Mouse (Mus musculus) midbrain, postnatal 0 days (tissue): ENCODE measurements at regions not wholly inside any gene's neighbourhood (a gene's known extent, or its start where the extent isn't known, plus 50 kb on each side); places are given as distances from the start of the nearest gene placed in this dataset.

ENCODE experiments used
- ATAC-seq: fragments of 200-750 bp; cut with Nextera tagmentation; 2 replicates; pipeline ENCODE4 v1.8.0; 2017; ENCODE audit warnings: moderate number of reproducible peaks, mild to moderate bottlenecking, moderate TSS enrichment, moderate library complexity; ENCODE audit not compliant: low FRiP score
- DNase-seq: peaks from one replicate; pipeline ENCODE4 v3.0.0-alpha.2; 2015; ENCODE audit warnings: low spot score
- H3K27ac ChIP-seq: fragments of 300-500 bp; sonication (generic); 2 replicates; pipeline ENCODE4 v1.5.1; 2014; ENCODE audit warnings: low read depth, mild to moderate bottlenecking, low read length, mixed read lengths
- H3K27me3 ChIP-seq: fragments of 300-500 bp; sonication (generic); 2 replicates; pipeline ENCODE4 v1.6.1; 2014; ENCODE audit warnings: low read length, control low read depth, mixed read lengths; ENCODE audit not compliant: insufficient read depth
- H3K36me3 ChIP-seq: fragments of 300-500 bp; sonication (generic); 2 replicates; pipeline ENCODE4 v1.6.1; 2014; ENCODE audit warnings: low read length, control low read depth, mixed read lengths; ENCODE audit not compliant: insufficient read depth
- H3K4me1 ChIP-seq: fragments of 300-500 bp; sonication (generic); 2 replicates; pipeline ENCODE4 v1.6.1; 2014; ENCODE audit warnings: mild to moderate bottlenecking, control low read depth, antibody characterized with exemption, low read length, mixed read lengths; ENCODE audit not compliant: insufficient read depth
- H3K4me2 ChIP-seq: fragments of 300-500 bp; sonication (generic); 2 replicates; pipeline ENCODE4 v1.6.1; 2014; ENCODE audit warnings: low read depth, mild to moderate bottlenecking, low read length, mixed read lengths; ENCODE audit not compliant: poor library complexity, severe bottlenecking
- H3K4me3 ChIP-seq: fragments of 300-500 bp; sonication (generic); 2 replicates; pipeline ENCODE4 v1.5.1; 2014; ENCODE audit warnings: low read depth, mild to moderate bottlenecking, low read length, moderate library complexity
- H3K9ac ChIP-seq: fragments of 300-500 bp; sonication (generic); replicated peaks from 2 replicates; pipeline ENCODE4 v1.6.1; 2014; ENCODE audit warnings: mild to moderate bottlenecking, low read length, moderate library complexity, mixed read lengths; ENCODE audit not compliant: poor library complexity, severe bottlenecking
- H3K9me3 ChIP-seq: fragments of 300-500 bp; sonication (generic); 2 replicates; pipeline ENCODE4 v1.6.1; 2016; ENCODE audit warnings: low read length, control low read depth
- CTCF ChIP-seq: IDR thresholded peaks from 2 replicates; pipeline ENCODE4 v1.5.1; 2016; ENCODE audit warnings: antibody characterized with exemption, mild to moderate bottlenecking
- WGBS: fragments of 180-500 bp; shearing (Covaris S2); extraction: QIAGEN DNeasy Blood & Tissue Kit; methylation state at CpG from one replicate; pipeline ENCODE4 v1.1.7; 2014; 5-methylcytosine and 5-hydroxymethylcytosine counted together

GRCm38 (mm10) chr19:18353960-18354359 lies 277.7 kb downstream of the Ostf1 start:
- DNase-seq = no peak
- H3K9ac ChIP-seq = no peak overlapping the region
- no peak for ATAC-seq
- H3K9me3 ChIP-seq = no peaks in the 10 kb centered on the region
- H3K27me3 ChIP-seq = no peaks in the 10 kb centered on the region
- TF ChIP-seq CTCF = no peak
- 93% methylated on average over 3 of the region's 3 CpGs for WGBS
- H3K4me3 ChIP-seq = no peak overlapping the region
- H3K4me1 ChIP-seq = no peaks in the 10 kb centered on the region
- H3K27ac ChIP-seq = no peak overlapping the region
- H3K4me2 ChIP-seq = no peak overlapping the region
- H3K36me3 ChIP-seq = no peaks in the 10 kb centered on the region

GRCm38 (mm10) chr19:18345735-18346134 lies 285.9 kb downstream of the Ostf1 start:
- Histone ChIP-seq H3K27me3 (no peaks in the 10 kb centered on the region), H3K9me3 (no peaks in the 10 kb centered on the region), H3K9ac (no peak overlapping the region), H3K4me3 (no peak overlapping the region), H3K36me3 (no peaks in the 10 kb centered on the region), H3K4me1 (no peaks in the 10 kb centered on the region), H3K27ac (no peak overlapping the region), H3K4me2 (no peak overlapping the region)
- WGBS = 94% methylated on average over 2 of the region's 2 CpGs
- no peak for DNase-seq
- no peak for TF ChIP-seq CTCF
- no peak for ATAC-seq

GRCm38 (mm10) chr19:18343647-18344046 lies 288.0 kb downstream of the Ostf1 start:
- no peak for TF ChIP-seq CTCF
- Histone ChIP-seq H3K9ac (no peak overlapping the region), H3K27me3 (no peaks in the 10 kb centered on the region), H3K4me1 (no peaks in the 10 kb centered on the region), H3K27ac (no peak overlapping the region), H3K36me3 (no peaks in the 10 kb centered on the region), H3K4me2 (no peak overlapping the region), H3K9me3 (no peaks in the 10 kb centered on the region), H3K4me3 (no peak overlapping the region)
- ATAC-seq (no peak), DNase-seq (peak; percentile 4)

- Histone ChIP-seq H3K36me3 (no peaks in the 10 kb centered on the region), H3K9me3 (no peaks in the 10 kb centered on the region), H3K4me2 (no peak overlapping the region), H3K27me3 (no peaks in the 10 kb centered on the region), H3K27ac (no peak overlapping the region), H3K4me3 (no peak overlapping the region), H3K4me1 (no peaks in the 10 kb centered on the region), H3K9ac (no peak overlapping the region)
- ATAC-seq = no peak
- no peak for DNase-seq
- WGBS = 68% methylated on average over 1 of the region's 1 CpGs
- TF ChIP-seq CTCF = no peak
These were observed 288.6 kb downstream of the Ostf1 start for GRCm38 (mm10) chr19:18343003-18343402.

GRCm38 (mm10) chr19:18337819-18338555 lies 293.6 kb downstream of the Ostf1 start:
- ATAC-seq = no peak
- H3K9me3 ChIP-seq = no peaks in the 10 kb centered on the region
- no peak overlapping the region for H3K4me2 ChIP-seq
- no peak overlapping the region for H3K4me3 ChIP-seq
- no peak overlapping the region for H3K9ac ChIP-seq
- H3K4me1 ChIP-seq = no peaks in the 10 kb centered on the region
- no peaks in the 10 kb centered on the region for H3K27me3 ChIP-seq
- no peak for DNase-seq
- no peaks in the 10 kb centered on the region for H3K36me3 ChIP-seq
- WGBS = 91% methylated on average over 7 of the region's 7 CpGs
- TF ChIP-seq CTCF = no peak
- no peak overlapping the region for H3K27ac ChIP-seq

GRCm38 (mm10) chr19:18336637-18337036 lies 295.0 kb downstream of the Ostf1 start:
- WGBS = 93% methylated on average over 4 of the region's 4 CpGs
- H3K9me3 ChIP-seq = no peaks in the 10 kb centered on the region
- DNase-seq = no peak

More at GRCm38 (mm10) chr19:18336637-18337036, 295.0 kb downstream of the Ostf1 start:
- no peak for TF ChIP-seq CTCF
- no peak overlapping the region for H3K4me3 ChIP-seq
- H3K4me1 ChIP-seq = no peaks in the 10 kb centered on the region
- H3K36me3 ChIP-seq = no peaks in the 10 kb centered on the region
- H3K9ac ChIP-seq = no peak overlapping the region
- H3K4me2 ChIP-seq = no peak overlapping the region
- no peaks in the 10 kb centered on the region for H3K27me3 ChIP-seq
- no peak overlapping the region for H3K27ac ChIP-seq
- ATAC-seq = no peak
